In the genomic region with DNA sequence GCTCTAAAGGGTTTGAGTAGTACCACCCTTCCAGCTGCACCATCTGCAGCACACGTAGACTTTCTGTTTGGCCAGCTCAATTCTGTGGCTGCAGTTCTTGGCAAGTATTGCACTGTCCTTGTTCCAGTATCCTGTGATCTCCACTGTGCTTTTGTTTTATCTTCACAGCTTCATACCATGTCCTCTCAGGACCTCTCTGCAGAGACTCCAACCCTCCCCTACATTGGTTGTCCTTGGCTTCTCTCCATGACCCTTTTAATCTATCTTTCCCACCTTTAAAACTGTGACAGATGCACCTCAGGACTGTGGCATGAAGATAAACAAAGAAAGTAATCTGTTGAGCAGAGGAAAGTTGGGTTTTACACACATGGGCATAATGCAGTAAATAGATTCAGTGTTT, we compare ENCODE assay signal across 26 mouse cellular contexts.
A peak's percentile ranks its signal among the peaks of the same experiment; 100 is the strongest.
DNase-seq lines count a peak whose midpoint lies in the region; ATAC-seq and TF ChIP-seq lines count a peak whose summit lies in the region.
"Had no signal": no experiment of that assay in that cellular context is flagged by ENCODE, and none has a peak within 500 bp of the region (broad histone marks: within the 10 kb centered on the region; RNA-seq: fewer than 3 reads in every experiment).

No protein-coding gene starts in this region.

- TF ChIP-seq CTCF in forebrain, postnatal 0 days (IDR thresholded peaks at IDR 0.05; ENCODE audit: low read depth), result no peak
- no peak for TF ChIP-seq CTCF in brain, embryonic 14.5 days (IDR thresholded peaks at IDR 0.05; ENCODE audit: borderline replicate concordance, extremely low read depth, insufficient read depth, insufficient read length)
- TF ChIP-seq CTCF in lung, adult 2 months (IDR thresholded peaks at IDR 0.05; ENCODE audit: insufficient read depth, low read length), result no peak

- no peak for TF ChIP-seq POLR2A in brain, embryonic 14.5 days (IDR thresholded peaks at IDR 0.05; ENCODE audit: borderline replicate concordance, extremely low read depth, insufficient read depth, insufficient read length, poor library complexity, severe bottlenecking)
- TF ChIP-seq POLR2A in lung, adult 2 months (IDR thresholded peaks at IDR 0.05; ENCODE audit: borderline replicate concordance, extremely low read depth, low read depth, low read length), result no peak

- no peaks in the 10 kb centered on the region for H3K9me3 ChIP-seq in forebrain, postnatal 0 days (ENCODE audit: low read length)
- H3K9me3 ChIP-seq in forebrain, embryonic 10.5 days, result no peaks in the 10 kb centered on the region
- H3K9me3 ChIP-seq in hindbrain, embryonic 15.5 days, result no peaks in the 10 kb centered on the region
- H3K9me3 ChIP-seq in hindbrain, embryonic 13.5 days, result no peaks in the 10 kb centered on the region
- H3K9me3 ChIP-seq: embryonic facial prominence, embryonic 10.5 days; forebrain, embryonic 12.5 days; hindbrain, embryonic 10.5 days; kidney, embryonic 15.5 days; limb, embryonic 12.5 days; liver, embryonic 12.5 days; neural tube, embryonic 13.5 days had no signal

- H3K36me3 ChIP-seq in forebrain, postnatal 0 days (ENCODE audit: insufficient read depth), result no peaks in the 10 kb centered on the region
- no peaks in the 10 kb centered on the region for H3K36me3 ChIP-seq in forebrain, embryonic 10.5 days (replicated peaks)
- H3K36me3 ChIP-seq in hindbrain, embryonic 15.5 days, result no peaks in the 10 kb centered on the region
- H3K36me3 ChIP-seq in hindbrain, embryonic 13.5 days, result no peaks in the 10 kb centered on the region
- H3K36me3 ChIP-seq: embryonic facial prominence, embryonic 10.5 days; forebrain, embryonic 12.5 days; hindbrain, embryonic 10.5 days; kidney, embryonic 15.5 days; limb, embryonic 12.5 days; liver, embryonic 12.5 days; neural tube, embryonic 13.5 days had no signal

- H3K4me1 ChIP-seq in forebrain, postnatal 0 days (ENCODE audit: insufficient read depth), result no peaks in the 10 kb centered on the region
- no peaks in the 10 kb centered on the region for H3K4me1 ChIP-seq in forebrain, embryonic 10.5 days
- no peaks in the 10 kb centered on the region for H3K4me1 ChIP-seq in hindbrain, embryonic 15.5 days (replicated peaks)
- H3K4me1 ChIP-seq in hindbrain, embryonic 13.5 days (replicated peaks), result no peaks in the 10 kb centered on the region
- H3K4me1 ChIP-seq in lung, adult 2 months (ENCODE audit: control insufficient read depth, insufficient read depth, low read length), result no peaks in the 10 kb centered on the region
- H3K4me1 ChIP-seq: embryonic facial prominence, embryonic 10.5 days; forebrain, embryonic 12.5 days; hindbrain, embryonic 10.5 days; kidney, embryonic 15.5 days; limb, embryonic 12.5 days; liver, embryonic 12.5 days; neural tube, embryonic 13.5 days had no signal

- no peak overlapping the region for H3K9ac ChIP-seq in forebrain, postnatal 0 days
- H3K9ac ChIP-seq in hindbrain, embryonic 15.5 days, result no peak overlapping the region
- no peak overlapping the region for H3K9ac ChIP-seq in hindbrain, embryonic 13.5 days
- H3K9ac ChIP-seq: forebrain, embryonic 12.5 days; kidney, embryonic 15.5 days; limb, embryonic 12.5 days; liver, embryonic 12.5 days; lung, embryonic 14.5 days; neural tube, embryonic 13.5 days had no signal

- no peak overlapping the region for H3K4me2 ChIP-seq in forebrain, postnatal 0 days (ENCODE audit: low read depth)
- H3K4me2 ChIP-seq in hindbrain, embryonic 15.5 days, result no peak overlapping the region
- no peak overlapping the region for H3K4me2 ChIP-seq in hindbrain, embryonic 13.5 days
- H3K4me2 ChIP-seq: forebrain, embryonic 12.5 days; kidney, embryonic 15.5 days; limb, embryonic 12.5 days; liver, embryonic 12.5 days; lung, embryonic 14.5 days; midbrain, embryonic 11.5 days; neural tube, embryonic 13.5 days had no signal

- ATAC-seq in forebrain, postnatal 0 days, result peak; percentile 36; the same call in 1 of the 2 replicates
- peak; percentile 51; the same call in 1 of the 2 replicates for ATAC-seq in hindbrain, embryonic 15.5 days (ENCODE audit: low FRiP score, low read depth)
- no peak for ATAC-seq in hindbrain, embryonic 13.5 days (ENCODE audit: low FRiP score)
- ATAC-seq: intestine, postnatal 0 days; liver, embryonic 12.5 days had no signal

- DNase-seq in forebrain, postnatal 0 days, result no peak
- DNase-seq in forebrain, embryonic 10.5 days (ENCODE audit: extremely low spot score, low spot score), result no peak
- DNase-seq in 416B (ENCODE audit: low read depth), result peak; percentile 12
- peak; percentile 31 for DNase-seq in brain, embryonic 14.5 days (ENCODE audit: low read depth)
- no peak for DNase-seq in lung, adult 2 months
- DNase-seq: adrenal gland, adult 2 months; B cell, adult 2 months; cerebellum, adult 11 months; gastrocnemius, postnatal 25 days; kidney, postnatal 4 days; layer of hippocampus, adult 9-11 months; lung, embryonic 14.5 days; right cerebral cortex, adult 18-20 months; thymus, postnatal 36 days had no signal

- H3K27me3 ChIP-seq in forebrain, postnatal 0 days (ENCODE audit: insufficient read depth, low read length), result no peaks in the 10 kb centered on the region
- no peaks in the 10 kb centered on the region for H3K27me3 ChIP-seq in forebrain, embryonic 10.5 days (ENCODE audit: poor library complexity, severe bottlenecking)
- H3K27me3 ChIP-seq in hindbrain, embryonic 15.5 days, result no peaks in the 10 kb centered on the region
- H3K27me3 ChIP-seq in hindbrain, embryonic 13.5 days, result no peaks in the 10 kb centered on the region
- H3K27me3 ChIP-seq: forebrain, embryonic 12.5 days; kidney, embryonic 15.5 days; limb, embryonic 12.5 days; liver, embryonic 12.5 days; neural tube, embryonic 13.5 days had no signal

- H3K4me3 ChIP-seq in forebrain, postnatal 0 days (ENCODE audit: low read depth, low read length), result no peak overlapping the region
- H3K4me3 ChIP-seq in forebrain, embryonic 10.5 days, result no peak overlapping the region
- no peak overlapping the region for H3K4me3 ChIP-seq in hindbrain, embryonic 15.5 days
- no peak overlapping the region for H3K4me3 ChIP-seq in hindbrain, embryonic 13.5 days
- H3K4me3 ChIP-seq in lung, adult 2 months (replicated peaks; ENCODE audit: extremely low read depth, low read depth, low read length), result no peak overlapping the region
- H3K4me3 ChIP-seq: embryonic facial prominence, embryonic 10.5 days; forebrain, embryonic 12.5 days; hindbrain, embryonic 10.5 days; kidney, embryonic 15.5 days; limb, embryonic 12.5 days; liver, embryonic 12.5 days; neural tube, embryonic 13.5 days had no signal

- WGBS in forebrain, postnatal 0 days, result 48% methylated on average over 1 of the region's 1 CpGs
- WGBS in forebrain, embryonic 10.5 days, result 90% methylated on average over 1 of the region's 1 CpGs
- WGBS in hindbrain, embryonic 15.5 days, result 69% methylated on average over 1 of the region's 1 CpGs
- WGBS in hindbrain, embryonic 13.5 days, result 72% methylated on average over 1 of the region's 1 CpGs
- 61% methylated on average over 1 of the region's 1 CpGs for WGBS in lung, adult 2 months

- no peak overlapping the region for H3K27ac ChIP-seq in forebrain, postnatal 0 days (ENCODE audit: low read depth, low read length)
- H3K27ac ChIP-seq in forebrain, embryonic 10.5 days, result no peak overlapping the region
- H3K27ac ChIP-seq in hindbrain, embryonic 15.5 days (replicated peaks), result no peak overlapping the region
- no peak overlapping the region for H3K27ac ChIP-seq in hindbrain, embryonic 13.5 days
- H3K27ac ChIP-seq: embryonic facial prominence, embryonic 10.5 days; forebrain, embryonic 12.5 days; hindbrain, embryonic 10.5 days; kidney, embryonic 15.5 days; limb, embryonic 12.5 days; liver, embryonic 12.5 days; macrophage; neural tube, embryonic 13.5 days had no signal

Comparison
In these comparisons a context has a peak if more than half of its experiments do, and no peak if none do; other contexts are left out.
1. DNase-seq: peak in 416B (single experiment) and brain, embryonic 14.5 days (single experiment); none in forebrain, postnatal 0 days (single experiment), forebrain, embryonic 10.5 days (single experiment) and lung, adult 2 months (single experiment).